Mouse (Mus musculus) liver, embryonic 13.5 days (tissue): ENCODE results near the gene Sv2b. TPM values are rescaled to one million over a fixed set of nuclear protein-coding genes. Genes with fewer than 3 reads are reported as not detected.

Source experiments
- ATAC-seq: fragments of 200-750 bp; cut with Nextera tagmentation; 2 replicates; pipeline ENCODE4 v1.8.0; 2017; ENCODE audit warnings: low read depth, mild to moderate bottlenecking, moderate number of reproducible peaks, moderate library complexity
- DNase-seq: peaks from one replicate; pipeline ENCODE4 v3.0.0; 2022
- H3K27ac ChIP-seq: fragments of 300-500 bp; sonication (generic); 2 replicates; pipeline ENCODE4 v1.5.1; 2015; ENCODE audit warnings: moderate library complexity, mild to moderate bottlenecking, inconsistent platforms
- H3K27me3 ChIP-seq: fragments of 300-500 bp; sonication (generic); 2 replicates; pipeline ENCODE4 v1.6.1; 2015; ENCODE audit warnings: mild to moderate bottlenecking, inconsistent platforms
- H3K36me3 ChIP-seq: fragments of 300-500 bp; sonication (generic); 2 replicates; pipeline ENCODE4 v1.6.1; 2015; ENCODE audit warnings: mild to moderate bottlenecking, inconsistent platforms
- H3K4me1 ChIP-seq: fragments of 300-500 bp; sonication (generic); replicated peaks from 2 replicates; pipeline ENCODE4 v1.6.1; 2015; ENCODE audit warnings: inconsistent platforms
- H3K4me2 ChIP-seq: fragments of 300-500 bp; sonication (generic); 2 replicates; pipeline ENCODE4 v1.6.1; 2015; ENCODE audit warnings: inconsistent platforms, mild to moderate bottlenecking, moderate library complexity
- H3K4me3 ChIP-seq: fragments of 300-500 bp; sonication (generic); replicated peaks from 2 replicates; pipeline ENCODE4 v1.5.1; 2015; ENCODE audit warnings: mild to moderate bottlenecking, inconsistent platforms
- H3K9ac ChIP-seq: fragments of 300-500 bp; sonication (generic); 2 replicates; pipeline ENCODE4 v1.6.1; 2015; ENCODE audit warnings: mild to moderate bottlenecking, inconsistent platforms
- H3K9me3 ChIP-seq: fragments of 300-500 bp; sonication (generic); replicated peaks from 2 replicates; pipeline ENCODE4 v1.6.1; 2016; ENCODE audit warnings: inconsistent platforms
- WGBS: fragments of 180-500 bp; shearing (Covaris S2); methylation state at CpG from one replicate; pipeline ENCODE4 v1.1.7; 2015; ENCODE audit not compliant: insufficient replicate concordance; 5-methylcytosine and 5-hydroxymethylcytosine counted together
- polyA plus RNA-seq: library from polyadenylated mRNA; unstranded; fragments of >200 nt; fragmentation: Nextera tagmentation; extraction: Ambion mirVana; gene quantifications from 2 replicates; pipeline ENCODE4 v1.2.1, GENCODE M21; 2015

The Sv2b gene
- polyA plus RNA-seq, 1 experiment from 2014 or later, result 0.06 TPM

DNA sequence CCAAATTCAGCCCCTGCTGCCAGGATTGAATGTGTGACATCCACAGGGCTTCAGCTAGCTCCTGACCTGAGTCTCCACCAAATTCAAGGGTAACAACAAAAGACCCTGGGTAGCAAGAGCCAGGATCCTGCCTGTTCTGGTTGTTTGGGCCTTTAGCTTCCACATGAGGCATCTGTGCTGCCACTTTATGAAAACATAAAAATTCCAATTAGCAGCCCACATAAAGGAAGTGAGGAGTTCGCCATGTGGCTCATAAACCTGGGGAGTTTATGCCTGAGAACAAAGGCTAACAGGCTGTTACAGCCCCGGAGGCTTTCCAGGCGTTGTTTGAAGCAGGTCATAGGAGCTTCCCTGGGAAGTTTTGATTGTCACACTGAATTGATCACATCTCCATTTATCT, 49.1 kb downstream of the Sv2b start:
- ATAC-seq, result no peak
- Histone ChIP-seq H3K27me3 (no peaks in the 10 kb centered on the region), H3K4me1 (no peaks in the 10 kb centered on the region), H3K4me3 (no peak overlapping the region), H3K4me2 (no peak overlapping the region), H3K27ac (no peak overlapping the region), H3K9me3 (no peaks in the 10 kb centered on the region), H3K9ac (no peak overlapping the region), H3K36me3 (no peaks in the 10 kb centered on the region)
- 60% methylated on average over 3 of the region's 3 CpGs for WGBS
- DNase-seq, result no peak

DNA sequence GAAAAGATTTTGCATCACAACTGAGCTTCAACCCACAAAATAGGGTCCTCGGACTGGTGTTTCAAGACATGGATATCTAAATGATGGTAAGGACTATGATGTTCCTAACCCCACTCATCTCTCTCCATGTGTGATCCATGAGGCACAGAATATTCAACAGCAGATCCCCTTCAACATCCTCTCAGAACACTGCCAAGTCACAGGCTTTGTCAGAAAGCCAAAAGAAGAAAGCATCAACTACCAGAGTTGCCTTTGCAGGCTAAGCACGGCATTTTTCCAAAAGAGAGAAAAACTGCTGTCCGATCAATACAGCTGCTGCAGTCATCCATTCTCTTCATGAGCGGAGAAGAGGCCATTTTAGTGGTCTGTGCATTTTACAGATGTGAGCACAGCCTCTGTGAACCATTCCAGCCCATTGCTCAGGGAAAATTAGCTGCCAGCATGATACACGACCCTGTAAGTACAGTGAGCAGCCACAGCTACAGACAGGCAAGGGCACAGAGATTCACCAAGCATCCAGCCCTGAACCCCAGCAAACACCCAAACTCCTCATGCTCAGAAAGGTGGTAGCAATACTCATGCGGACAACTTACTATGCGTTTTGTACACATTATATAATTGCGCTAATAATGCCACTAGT, 55.3 kb downstream of the Sv2b start:
- no peak for ATAC-seq
- Histone ChIP-seq H3K9ac (no peak overlapping the region), H3K4me3 (no peak overlapping the region), H3K4me1 (no peaks in the 10 kb centered on the region), H3K27me3 (no peaks in the 10 kb centered on the region), H3K36me3 (no peaks in the 10 kb centered on the region), H3K9me3 (no peaks in the 10 kb centered on the region), H3K4me2 (no peak overlapping the region), H3K27ac (no peak overlapping the region)
- no peak for DNase-seq
- WGBS, result 67% methylated on average over 8 of the region's 8 CpGs

DNA sequence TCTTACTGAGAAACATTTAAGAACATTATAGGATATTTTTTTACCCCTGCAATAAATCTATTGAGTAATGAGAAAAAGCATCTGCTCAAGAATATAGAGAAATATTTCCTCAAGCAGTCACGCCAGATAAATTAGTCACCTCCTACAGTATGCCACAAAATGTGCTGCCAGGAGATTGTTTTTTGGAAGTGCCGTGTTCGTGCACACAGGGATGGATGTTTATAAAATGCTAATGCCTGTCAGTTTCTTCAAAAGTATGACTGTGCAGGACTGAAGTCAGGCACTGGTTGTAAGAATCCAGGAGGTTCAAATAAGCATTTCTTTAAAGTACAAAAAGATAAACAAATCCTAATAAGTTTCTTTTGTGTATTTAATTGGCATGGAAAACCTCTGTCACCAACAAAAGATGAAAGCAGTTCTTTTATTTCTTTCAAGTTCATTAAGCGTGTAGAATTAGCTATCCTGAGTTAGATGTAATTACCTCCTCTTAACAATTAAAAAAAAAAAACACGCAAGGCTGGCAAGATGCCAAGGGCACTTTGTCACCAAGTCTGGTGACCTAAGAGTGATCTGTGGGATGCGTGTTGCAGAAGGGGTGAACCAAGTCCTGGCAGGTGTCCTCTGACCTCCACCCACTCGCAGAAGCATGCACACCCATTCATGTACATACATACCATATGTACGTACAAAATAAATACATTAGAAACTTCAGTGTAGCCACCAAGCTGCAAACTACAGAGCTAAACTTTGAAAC, 68.1 kb downstream of the Sv2b start:
- 62% methylated on average over 8 of the region's 8 CpGs for WGBS
- H3K36me3 ChIP-seq, result no peaks in the 10 kb centered on the region

DNA sequence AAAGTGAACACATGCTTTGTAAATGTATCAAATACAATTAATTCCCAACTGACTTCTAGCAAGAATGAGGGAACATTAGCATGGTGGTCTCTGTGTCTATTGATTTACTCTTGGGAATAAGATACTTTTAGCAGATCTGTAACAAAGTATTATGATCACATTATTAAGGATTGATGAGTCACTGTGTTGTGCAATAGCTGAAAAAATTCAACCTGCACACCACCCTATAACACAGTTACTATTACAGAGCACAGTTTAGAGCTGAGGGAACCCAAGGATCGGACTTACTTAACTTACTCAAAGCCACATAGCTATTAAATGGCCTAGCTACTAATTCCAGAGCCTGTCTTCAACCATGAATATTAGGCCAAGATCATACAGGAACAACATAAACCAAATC, 72.7 kb downstream of the Sv2b start:
- Histone ChIP-seq H3K9ac (no peak overlapping the region), H3K27me3 (no peaks in the 10 kb centered on the region), H3K4me3 (no peak overlapping the region), H3K36me3 (no peaks in the 10 kb centered on the region), H3K4me1 (no peaks in the 10 kb centered on the region), H3K4me2 (no peak overlapping the region), H3K9me3 (no peaks in the 10 kb centered on the region), H3K27ac (no peak overlapping the region)
- 51% methylated on average over 1 of the region's 1 CpGs for WGBS
- ATAC-seq, result no peak
- DNase-seq, result no peak

More for the DNA sequence above, 68.1 kb downstream of the Sv2b start:
- no peaks in the 10 kb centered on the region for H3K27me3 ChIP-seq
- no peak overlapping the region for H3K4me2 ChIP-seq
- no peak overlapping the region for H3K27ac ChIP-seq
- H3K9ac ChIP-seq, result no peak overlapping the region
- no peaks in the 10 kb centered on the region for H3K9me3 ChIP-seq
- H3K4me3 ChIP-seq, result no peak overlapping the region
- ATAC-seq (no peak), DNase-seq (no peak)
- H3K4me1 ChIP-seq, result no peaks in the 10 kb centered on the region

DNA sequence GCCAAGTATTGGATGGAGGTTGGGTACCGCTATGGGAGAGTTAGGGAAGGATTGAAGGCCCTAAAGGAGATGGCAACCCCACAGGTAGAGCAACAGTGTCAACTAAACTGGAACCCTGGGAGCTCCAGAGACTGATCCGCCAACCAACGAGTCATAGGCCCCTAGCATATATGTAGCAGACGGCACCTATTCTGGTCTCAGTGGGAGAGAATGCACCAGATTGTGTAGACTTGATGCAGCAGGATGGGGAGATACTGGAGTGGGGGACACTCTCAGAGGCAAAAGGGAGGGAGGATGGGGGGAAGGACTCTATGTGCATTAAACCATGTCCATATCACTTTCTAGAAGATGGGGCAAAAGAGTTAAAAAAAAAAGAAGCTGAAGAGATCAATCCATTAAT, 84.9 kb downstream of the Sv2b start:
- Histone ChIP-seq H3K36me3 (no peaks in the 10 kb centered on the region), H3K27ac (no peak overlapping the region), H3K27me3 (no peaks in the 10 kb centered on the region), H3K4me1 (no peaks in the 10 kb centered on the region), H3K4me3 (no peak overlapping the region), H3K9me3 (no peaks in the 10 kb centered on the region), H3K9ac (no peak overlapping the region), H3K4me2 (no peak overlapping the region)
- WGBS, result 74% methylated on average over 4 of the region's 4 CpGs
- DNase-seq, result no peak
- no peak for ATAC-seq

DNA sequence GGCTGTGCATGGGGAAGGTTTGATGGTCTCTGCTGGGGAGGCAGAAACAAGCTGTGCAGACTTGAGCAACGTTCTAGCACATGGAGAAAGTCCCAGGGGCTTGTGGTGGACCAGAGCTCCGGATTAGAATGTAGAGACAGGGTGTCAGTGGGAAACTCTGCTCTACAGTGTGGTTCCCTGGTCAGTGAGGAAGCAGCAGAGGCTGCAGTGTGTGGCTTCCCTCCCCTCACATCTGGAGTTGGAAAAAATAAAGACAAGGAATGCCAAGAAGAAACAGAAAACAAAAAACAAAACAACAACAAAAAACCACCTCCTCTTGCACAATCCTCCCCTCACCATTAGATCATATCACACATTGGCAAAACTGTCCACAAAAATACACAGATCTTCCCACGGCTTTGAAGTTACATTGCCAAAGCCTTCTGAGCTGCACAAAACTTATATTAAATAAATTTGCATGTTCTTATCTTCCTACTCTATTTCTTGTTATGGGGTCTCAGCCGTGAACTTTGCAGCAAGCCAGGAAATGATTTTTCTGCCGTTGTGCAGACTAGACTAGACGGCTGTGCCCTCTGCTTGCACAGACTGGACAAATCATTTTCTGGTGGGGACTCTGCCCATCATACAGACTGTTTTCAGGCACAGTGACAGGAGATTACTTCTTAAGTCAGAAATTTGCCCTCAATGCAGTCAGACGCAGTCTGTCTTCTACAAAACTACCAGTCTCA, 86.2 kb downstream of the Sv2b start:
- H3K4me1 ChIP-seq, result no peaks in the 10 kb centered on the region
- no peak overlapping the region for H3K9ac ChIP-seq
- H3K9me3 ChIP-seq, result no peaks in the 10 kb centered on the region
- no peak overlapping the region for H3K27ac ChIP-seq
- no peaks in the 10 kb centered on the region for H3K27me3 ChIP-seq
- 43% methylated on average over 7 of the region's 7 CpGs for WGBS
- ATAC-seq, result no peak
- no peaks in the 10 kb centered on the region for H3K36me3 ChIP-seq
- no peak for DNase-seq
- no peak overlapping the region for H3K4me3 ChIP-seq
- no peak overlapping the region for H3K4me2 ChIP-seq

DNA sequence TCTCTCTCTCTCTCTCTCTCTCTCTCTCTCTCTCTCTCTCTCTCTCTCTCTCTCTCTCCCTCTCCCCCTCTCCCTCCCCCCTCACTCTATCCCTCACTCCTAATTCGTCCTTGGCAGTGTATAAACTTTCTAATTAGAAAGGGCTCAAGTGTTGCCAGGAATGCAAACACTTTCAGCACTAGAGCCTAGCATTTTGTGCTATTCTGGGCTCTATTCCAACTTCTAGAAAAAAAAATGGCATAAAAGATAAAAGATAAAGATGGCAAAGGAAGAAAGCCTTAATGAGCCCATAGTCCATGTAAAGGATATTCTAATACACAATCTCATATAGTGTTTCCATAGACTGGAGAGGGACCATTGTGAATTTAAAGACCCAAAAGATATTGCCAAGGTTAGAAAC, 88.3 kb downstream of the Sv2b start:
- Histone ChIP-seq H3K9ac (no peak overlapping the region), H3K36me3 (no peaks in the 10 kb centered on the region), H3K4me3 (no peak overlapping the region), H3K4me2 (no peak overlapping the region), H3K9me3 (no peaks in the 10 kb centered on the region), H3K27ac (no peak overlapping the region), H3K4me1 (no peaks in the 10 kb centered on the region), H3K27me3 (no peaks in the 10 kb centered on the region)
- 19% methylated on average over 1 of the region's 1 CpGs for WGBS
- ATAC-seq (no peak), DNase-seq (no peak)

DNA sequence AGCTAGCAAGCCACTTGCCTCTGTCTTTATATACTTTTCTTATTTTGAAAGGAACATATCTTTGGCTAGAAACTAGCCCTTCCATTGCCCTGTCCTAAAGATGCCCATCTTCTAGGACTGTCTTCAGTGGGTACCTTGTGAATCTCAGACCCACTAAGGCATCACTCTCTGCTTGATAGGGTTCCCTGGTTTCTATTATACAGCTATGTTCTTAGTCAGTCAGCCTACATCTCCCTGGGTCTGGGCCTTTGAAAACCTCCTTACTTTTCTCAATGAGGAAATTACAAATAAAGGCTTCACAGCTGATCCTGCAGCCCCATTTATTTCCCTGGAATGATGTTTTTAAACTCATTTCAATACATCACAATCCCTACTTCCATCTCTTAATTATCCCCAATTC, 88.8 kb downstream of the Sv2b start:
- H3K4me2 ChIP-seq, result no peak overlapping the region
- no peak for ATAC-seq
- no peak overlapping the region for H3K4me3 ChIP-seq

DNA sequence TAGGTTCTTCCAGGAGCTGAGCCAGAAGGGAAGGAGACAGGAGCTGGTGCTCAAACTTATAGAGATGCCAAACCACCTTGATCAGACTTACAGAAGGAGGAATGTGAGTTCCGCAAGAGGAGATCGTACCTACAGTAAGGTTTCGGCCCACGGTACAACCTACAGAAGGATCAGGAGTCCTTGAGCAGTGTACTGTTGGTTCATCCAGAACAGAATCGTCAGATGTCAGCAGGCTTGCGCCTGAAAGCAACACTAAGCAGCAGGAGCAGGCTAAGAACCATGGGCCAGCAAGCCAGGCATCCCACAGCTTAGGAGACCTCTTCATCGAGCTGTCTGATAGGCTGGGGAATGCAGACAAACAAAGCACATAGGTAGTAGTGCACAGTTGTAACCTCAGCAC, 92.9 kb downstream of the Sv2b start:
- no peak for DNase-seq
- ATAC-seq, result no peak
- H3K4me3 ChIP-seq, result no peak overlapping the region
- no peaks in the 10 kb centered on the region for H3K9me3 ChIP-seq
- no peaks in the 10 kb centered on the region for H3K4me1 ChIP-seq
- 73% methylated on average over 7 of the region's 7 CpGs for WGBS
- H3K9ac ChIP-seq, result no peak overlapping the region
- H3K27me3 ChIP-seq, result no peaks in the 10 kb centered on the region
- no peak overlapping the region for H3K4me2 ChIP-seq
- no peaks in the 10 kb centered on the region for H3K36me3 ChIP-seq
- H3K27ac ChIP-seq, result no peak overlapping the region

More for the DNA sequence above, 88.8 kb downstream of the Sv2b start:
- no peak overlapping the region for H3K27ac ChIP-seq
- H3K9me3 ChIP-seq, result no peaks in the 10 kb centered on the region
- H3K4me1 ChIP-seq, result no peaks in the 10 kb centered on the region
- H3K36me3 ChIP-seq, result no peaks in the 10 kb centered on the region
- no peak overlapping the region for H3K9ac ChIP-seq
- DNase-seq, result no peak
- H3K27me3 ChIP-seq, result no peaks in the 10 kb centered on the region

DNA sequence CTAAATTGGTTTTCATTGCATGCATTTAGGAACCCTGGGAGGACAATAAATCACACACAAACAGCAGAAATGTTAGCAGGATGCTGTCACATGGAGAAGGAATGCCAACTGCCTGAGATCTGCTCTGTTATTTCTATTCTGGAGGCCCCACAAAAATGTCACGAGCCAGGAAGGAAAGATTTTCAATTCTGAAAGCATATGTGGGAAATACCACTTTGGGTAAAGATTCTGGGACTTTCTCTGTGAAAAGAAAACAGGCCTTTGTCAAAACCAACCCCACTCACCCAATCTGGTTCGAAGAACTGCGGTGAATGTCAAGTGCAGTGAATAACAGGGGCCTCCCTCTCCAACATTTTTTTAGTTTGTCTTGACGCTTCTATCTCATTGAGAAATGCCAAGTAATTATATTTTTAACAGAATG, 99.8 kb downstream of the Sv2b start:
- H3K9ac ChIP-seq, result no peak overlapping the region
- no peak overlapping the region for H3K4me3 ChIP-seq
- H3K27me3 ChIP-seq, result no peaks in the 10 kb centered on the region
- H3K36me3 ChIP-seq, result no peaks in the 10 kb centered on the region
- DNase-seq (no peak), ATAC-seq (no peak)
- no peaks in the 10 kb centered on the region for H3K4me1 ChIP-seq
- H3K9me3 ChIP-seq, result no peaks in the 10 kb centered on the region
- H3K4me2 ChIP-seq, result no peak overlapping the region
- H3K27ac ChIP-seq, result no peak overlapping the region
- 60% methylated on average over 4 of the region's 4 CpGs for WGBS

DNA sequence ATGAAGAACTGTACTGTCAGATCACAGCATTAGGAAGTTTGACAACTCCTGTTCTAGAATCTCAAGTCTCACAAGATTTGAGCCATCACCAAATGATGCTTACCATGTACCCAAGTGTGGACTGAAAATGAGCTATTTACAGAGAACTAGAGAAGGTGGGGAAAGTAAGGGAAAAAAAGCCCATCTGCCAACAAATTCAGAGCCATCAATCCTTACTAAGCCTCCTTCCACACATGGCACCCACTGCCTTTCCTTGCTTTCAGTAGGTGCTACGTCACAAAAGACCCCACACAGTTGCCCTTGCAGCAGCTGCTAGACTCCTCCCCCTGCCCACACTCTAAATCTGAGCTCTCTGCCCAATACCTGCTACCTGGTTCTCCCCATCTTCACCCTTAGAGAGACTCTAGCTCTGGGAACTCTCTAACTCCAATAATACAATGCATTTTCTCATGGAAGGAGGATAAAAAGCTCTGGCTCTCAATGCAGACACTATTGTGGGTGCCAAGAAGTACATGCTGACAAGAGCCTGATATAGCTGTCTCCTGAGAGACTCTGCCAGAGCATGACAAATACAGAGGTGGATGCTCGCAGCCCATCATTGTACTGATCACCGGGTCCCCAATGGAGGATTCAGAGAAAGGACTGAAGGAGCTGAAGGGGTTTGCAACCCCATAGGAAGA, 101.0 kb downstream of the Sv2b start:
- Histone ChIP-seq H3K36me3 (no peaks in the 10 kb centered on the region), H3K9me3 (no peaks in the 10 kb centered on the region), H3K27me3 (no peaks in the 10 kb centered on the region), H3K4me1 (no peaks in the 10 kb centered on the region), H3K4me3 (no peak overlapping the region), H3K9ac (no peak overlapping the region), H3K27ac (no peak overlapping the region), H3K4me2 (no peak overlapping the region)
- 68% methylated on average over 3 of the region's 3 CpGs for WGBS
- ATAC-seq (no peak), DNase-seq (no peak)
